Comparison of ENCODE assay signal across 10 mouse cellular contexts in the genomic region with DNA sequence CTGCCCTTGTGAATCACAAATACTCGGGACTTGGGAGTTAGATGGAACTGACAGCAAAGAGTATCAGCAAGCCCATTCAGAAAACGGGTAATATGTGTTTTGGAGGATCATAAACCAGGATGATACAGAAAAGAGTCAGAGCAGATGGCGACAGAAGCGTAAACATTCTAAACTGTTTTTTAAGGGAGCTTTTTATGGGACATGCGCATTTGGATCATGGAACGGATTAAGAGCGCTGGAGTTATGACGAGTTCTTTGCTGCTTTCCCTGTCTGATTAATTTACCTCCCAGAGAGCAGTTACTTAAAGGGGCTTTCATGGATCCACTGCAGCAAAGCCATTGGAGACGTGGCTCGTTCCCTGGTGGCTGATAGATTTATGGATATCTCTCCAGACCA.
A peak's percentile ranks its signal among the peaks of the same experiment; 100 is the strongest.
DNase-seq lines count a peak whose midpoint lies in the region; ATAC-seq and TF ChIP-seq lines count a peak whose summit lies in the region.
"Had no signal": no experiment of that assay in that cellular context is flagged by ENCODE, and none has a peak within 500 bp of the region (broad histone marks: within the 10 kb centered on the region; RNA-seq: fewer than 3 reads in every experiment).

No protein-coding gene starts in this region.

- no peak for DNase-seq in hindbrain, embryonic 10.5 days (ENCODE audit: low spot score)
- peak; percentile 53 for DNase-seq in brain, adult 2 months (ENCODE audit: low read depth, low spot score)
- DNase-seq in hindbrain, postnatal 0 days (ENCODE audit: low spot score), result no peak
- peak; percentile 32 for DNase-seq in midbrain, embryonic 14.5 days
- no peak for DNase-seq in gastrocnemius, postnatal 25 days
- DNase-seq in adrenal gland, postnatal 10 days, result no peak
- DNase-seq: adrenal gland, postnatal 14 days; cerebellum, postnatal 14 days had no signal

- no peaks in the 10 kb centered on the region for H3K36me3 ChIP-seq in hindbrain, embryonic 12.5 days
- no peaks in the 10 kb centered on the region for H3K36me3 ChIP-seq in hindbrain, embryonic 10.5 days
- H3K36me3 ChIP-seq in hindbrain, postnatal 0 days (ENCODE audit: insufficient read depth, low read length), result no peaks in the 10 kb centered on the region
- H3K36me3 ChIP-seq in midbrain, embryonic 14.5 days (ENCODE audit: control insufficient read depth, insufficient read depth, low read length), result no peaks in the 10 kb centered on the region
- no peaks in the 10 kb centered on the region for H3K36me3 ChIP-seq in kidney, embryonic 14.5 days (ENCODE audit: control insufficient read depth, insufficient read depth, low read length)

- 0 out of 2 replicates have a peak overlapping the region, but pooled peaks have one; percentile 3 for H3K4me2 ChIP-seq in hindbrain, embryonic 12.5 days (replicated peaks)
- H3K4me2 ChIP-seq in hindbrain, postnatal 0 days (ENCODE audit: low read depth, low read length), result peak overlapping the region; percentile 31
- H3K4me2 ChIP-seq in midbrain, embryonic 14.5 days (ENCODE audit: low read length), result peak overlapping the region; percentile 17
- no peak overlapping the region for H3K4me2 ChIP-seq in kidney, embryonic 14.5 days (replicated peaks; ENCODE audit: low read depth, low read length)

- no peak for TF ChIP-seq CTCF in hindbrain, postnatal 0 days (IDR thresholded peaks at IDR 0.05; ENCODE audit: low read depth)

- 64% methylated on average over 10 of the region's 10 CpGs for WGBS in hindbrain, embryonic 12.5 days
- WGBS in hindbrain, embryonic 10.5 days, result 76% methylated on average over 10 of the region's 10 CpGs
- 42% methylated on average over 10 of the region's 10 CpGs for WGBS in hindbrain, postnatal 0 days
- 53% methylated on average over 10 of the region's 10 CpGs for WGBS in midbrain, embryonic 14.5 days
- 40% methylated on average over 10 of the region's 10 CpGs for WGBS in kidney, embryonic 14.5 days

- peak overlapping the region; percentile 66 for H3K27ac ChIP-seq in hindbrain, embryonic 12.5 days
- H3K27ac ChIP-seq in hindbrain, embryonic 10.5 days, result no peak overlapping the region
- H3K27ac ChIP-seq in hindbrain, postnatal 0 days, result peak overlapping the region; percentile 27; the same call in 1 of the 2 replicates
- H3K27ac ChIP-seq in midbrain, embryonic 14.5 days (replicated peaks; ENCODE audit: low read depth, low read length), result no peak overlapping the region
- no peak overlapping the region for H3K27ac ChIP-seq in kidney, embryonic 14.5 days (ENCODE audit: low read depth, low read length)

- H3K4me3 ChIP-seq in hindbrain, embryonic 12.5 days, result no peak overlapping the region
- H3K4me3 ChIP-seq in hindbrain, embryonic 10.5 days, result no peak overlapping the region
- no peak overlapping the region for H3K4me3 ChIP-seq in hindbrain, postnatal 0 days (ENCODE audit: low read length)
- H3K4me3 ChIP-seq in midbrain, embryonic 14.5 days (replicated peaks; ENCODE audit: low read depth, low read length), result no peak overlapping the region
- no peak overlapping the region for H3K4me3 ChIP-seq in kidney, embryonic 14.5 days (ENCODE audit: low read length)

- no peaks in the 10 kb centered on the region for H3K27me3 ChIP-seq in hindbrain, embryonic 12.5 days
- no peaks in the 10 kb centered on the region for H3K27me3 ChIP-seq in hindbrain, embryonic 10.5 days (ENCODE audit: insufficient read depth, poor library complexity, severe bottlenecking)
- no peaks in the 10 kb centered on the region for H3K27me3 ChIP-seq in hindbrain, postnatal 0 days (ENCODE audit: insufficient read depth, low read length)
- H3K27me3 ChIP-seq in midbrain, embryonic 14.5 days (ENCODE audit: control insufficient read depth, insufficient read depth, low read length), result no peaks in the 10 kb centered on the region
- no peaks in the 10 kb centered on the region for H3K27me3 ChIP-seq in kidney, embryonic 14.5 days (ENCODE audit: control insufficient read depth, insufficient read depth, low read length)

- no peaks in the 10 kb centered on the region for H3K9me3 ChIP-seq in hindbrain, embryonic 12.5 days (replicated peaks)
- no peaks in the 10 kb centered on the region for H3K9me3 ChIP-seq in hindbrain, embryonic 10.5 days
- no peaks in the 10 kb centered on the region for H3K9me3 ChIP-seq in hindbrain, postnatal 0 days (ENCODE audit: low read length)
- H3K9me3 ChIP-seq in midbrain, embryonic 14.5 days (ENCODE audit: control insufficient read depth, low read length), result no peaks in the 10 kb centered on the region
- H3K9me3 ChIP-seq in kidney, embryonic 14.5 days (ENCODE audit: control insufficient read depth, low read length), result no peaks in the 10 kb centered on the region

- ATAC-seq in hindbrain, embryonic 12.5 days (ENCODE audit: low FRiP score), result no peak
- no peak for ATAC-seq in hindbrain, postnatal 0 days
- ATAC-seq in midbrain, embryonic 14.5 days (ENCODE audit: low FRiP score, low TSS enrichment), result no peak
- no peak for ATAC-seq in kidney, embryonic 14.5 days (ENCODE audit: low FRiP score, low TSS enrichment)

- 0 out of 2 replicates have a peak, but pooled peaks cover 7% of the 10 kb centered on the region for H3K4me1 ChIP-seq in hindbrain, embryonic 12.5 days
- H3K4me1 ChIP-seq in hindbrain, embryonic 10.5 days (replicated peaks), result peaks cover 3% of the 10 kb centered on the region; the same call in 1 of the 2 replicates
- peaks cover 3% of the 10 kb centered on the region; the same call in 1 of the 2 replicates for H3K4me1 ChIP-seq in hindbrain, postnatal 0 days (ENCODE audit: insufficient read depth, low read length)
- H3K4me1 ChIP-seq in midbrain, embryonic 14.5 days (ENCODE audit: control insufficient read depth, insufficient read depth, low read length), result 0 out of 2 replicates have a peak, but pooled peaks cover 4% of the 10 kb centered on the region
- H3K4me1 ChIP-seq in kidney, embryonic 14.5 days (ENCODE audit: control insufficient read depth, insufficient read depth, low read length), result no peaks in the 10 kb centered on the region

- H3K9ac ChIP-seq in hindbrain, embryonic 12.5 days, result no peak overlapping the region
- no peak overlapping the region for H3K9ac ChIP-seq in hindbrain, postnatal 0 days (replicated peaks; ENCODE audit: low read length)
- H3K9ac ChIP-seq in midbrain, embryonic 14.5 days (replicated peaks; ENCODE audit: low read length), result no peak overlapping the region
- no peak overlapping the region for H3K9ac ChIP-seq in kidney, embryonic 14.5 days (ENCODE audit: low read depth, low read length)

Comparison
In these comparisons a context has a peak if more than half of its experiments do, and no peak if none do; other contexts are left out.
1. H3K27ac ChIP-seq: peak in hindbrain, embryonic 12.5 days (single experiment) and hindbrain, postnatal 0 days (single experiment); none in hindbrain, embryonic 10.5 days (single experiment), midbrain, embryonic 14.5 days (single experiment) and kidney, embryonic 14.5 days (single experiment).
2. DNase-seq: peak in brain, adult 2 months (single experiment) and midbrain, embryonic 14.5 days (single experiment); none in hindbrain, embryonic 10.5 days (single experiment), hindbrain, postnatal 0 days (single experiment), gastrocnemius, postnatal 25 days (single experiment) and adrenal gland, postnatal 10 days (single experiment).